Mouse (Mus musculus) testis, adult 2 months (tissue): ENCODE results near the gene Arhgap24. TPM values are rescaled to one million over a fixed set of nuclear protein-coding genes. Genes with fewer than 3 reads are reported as not detected.
A peak's percentile ranks its signal among the peaks of the same experiment; 100 is the strongest.
"Not testable (repeated sequence)": the region's sequence is repeated elsewhere in the genome, so short reads cannot be mapped to it uniquely, and the experiment has no call there.

Experiments
- H3K27ac ChIP-seq: fragments of 200-500 bp; 2 replicates; pipeline ENCODE4 v1.5.1; 2012; ENCODE audit warnings: low read depth, low read length; ENCODE audit not compliant: control insufficient read depth, insufficient read depth
- H3K27me3 ChIP-seq: fragments of 200-500 bp; 2 replicates; pipeline ENCODE4 v1.6.1; 2012; ENCODE audit warnings: mild to moderate bottlenecking, low read length, moderate library complexity; ENCODE audit not compliant: control insufficient read depth, insufficient read depth
- H3K36me3 ChIP-seq: fragments of 200-500 bp; 2 replicates; pipeline ENCODE4 v1.6.1; 2012; ENCODE audit warnings: mild to moderate bottlenecking, low read length; ENCODE audit not compliant: control insufficient read depth, insufficient read depth
- H3K4me1 ChIP-seq: fragments of 200-500 bp; 2 replicates; pipeline ENCODE4 v1.6.1; 2012; ENCODE audit warnings: low read length; ENCODE audit not compliant: control insufficient read depth, insufficient read depth
- H3K4me3 ChIP-seq: fragments of 200-500 bp; 2 replicates; pipeline ENCODE4 v1.5.1; 2012; ENCODE audit warnings: low read depth, mild to moderate bottlenecking, low read length, moderate library complexity, mixed read lengths; ENCODE audit not compliant: control insufficient read depth
- CTCF ChIP-seq: fragments of 200-500 bp; IDR thresholded peaks from 2 replicates; pipeline ENCODE4 v1.5.1; 2012; ENCODE audit warnings: low read depth, mild to moderate bottlenecking, inconsistent platforms, low read length, moderate library complexity; ENCODE audit not compliant: control insufficient read depth, insufficient read depth, insufficient replicate concordance
- POLR2A ChIP-seq: fragments of 200-500 bp; IDR thresholded peaks from 2 replicates; pipeline ENCODE4 v1.6.1; 2012; ENCODE audit warnings: low read depth, mild to moderate bottlenecking, inconsistent platforms, low read length, moderate library complexity; ENCODE audit not compliant: control insufficient read depth
- polyA plus RNA-seq: library from polyadenylated mRNA; depleted of rRNA; stranded (reverse); fragments of >200 nt; gene quantifications from 2 replicates; pipeline ENCODE4 v1.2.3, GENCODE M21; 2012

The Arhgap24 gene
- polyA plus RNA-seq, 1 experiment = 1.9 TPM

DNA sequence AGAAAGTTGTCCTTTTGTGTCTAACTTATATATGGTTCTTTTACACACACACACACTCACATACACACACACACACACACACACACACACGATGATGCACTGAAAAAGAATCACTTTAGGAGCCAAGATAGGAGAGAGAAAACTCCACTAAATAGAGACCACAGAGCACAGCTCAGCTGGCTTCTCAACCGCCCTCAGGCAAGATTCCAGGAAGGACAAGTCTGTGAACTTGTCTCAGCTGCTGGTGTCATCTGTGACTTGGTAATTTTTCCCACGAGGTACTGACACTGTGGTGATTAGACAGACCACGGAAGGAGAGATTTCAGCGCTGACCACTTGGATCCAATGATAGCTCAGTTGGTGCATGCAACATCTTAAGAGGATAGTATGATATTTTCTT, 420.0 kb downstream of the Arhgap24 start:
- no peaks in the 10 kb centered on the region for H3K27me3 ChIP-seq
- no peaks in the 10 kb centered on the region for H3K36me3 ChIP-seq
- TF ChIP-seq POLR2A = no peak
- no peak for TF ChIP-seq CTCF
- H3K4me3 ChIP-seq = no peak overlapping the region
- H3K4me1 ChIP-seq = peaks cover 4% of the 10 kb centered on the region
- H3K27ac ChIP-seq = no peak overlapping the region

DNA sequence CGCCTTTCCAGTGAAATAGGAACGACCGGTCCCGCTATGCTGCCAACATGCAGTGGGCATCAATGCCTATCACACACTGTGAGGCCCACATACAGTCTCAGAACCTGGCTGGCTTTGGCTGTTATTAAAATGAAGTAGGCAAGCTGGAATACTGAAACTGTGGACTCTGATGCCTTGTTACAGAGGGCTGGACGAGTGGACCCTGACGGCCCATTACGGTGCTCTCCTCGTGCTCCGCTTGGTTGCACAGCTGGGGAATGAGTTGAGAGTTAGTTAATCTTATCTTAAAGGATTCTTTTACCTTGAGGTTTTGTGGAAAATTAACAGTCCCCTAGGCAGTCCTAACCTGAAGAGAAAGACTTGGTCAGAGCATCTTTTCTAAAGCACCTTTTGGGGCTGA, 422.3 kb downstream of the Arhgap24 start:
- peak overlapping the region; percentile 80 for H3K4me3 ChIP-seq
- TF ChIP-seq POLR2A (no peak), CTCF (no peak)
- H3K27ac ChIP-seq = no peak overlapping the region
- no peaks in the 10 kb centered on the region for H3K27me3 ChIP-seq
- H3K36me3 ChIP-seq = no peaks in the 10 kb centered on the region
- peaks cover 4% of the 10 kb centered on the region for H3K4me1 ChIP-seq

DNA sequence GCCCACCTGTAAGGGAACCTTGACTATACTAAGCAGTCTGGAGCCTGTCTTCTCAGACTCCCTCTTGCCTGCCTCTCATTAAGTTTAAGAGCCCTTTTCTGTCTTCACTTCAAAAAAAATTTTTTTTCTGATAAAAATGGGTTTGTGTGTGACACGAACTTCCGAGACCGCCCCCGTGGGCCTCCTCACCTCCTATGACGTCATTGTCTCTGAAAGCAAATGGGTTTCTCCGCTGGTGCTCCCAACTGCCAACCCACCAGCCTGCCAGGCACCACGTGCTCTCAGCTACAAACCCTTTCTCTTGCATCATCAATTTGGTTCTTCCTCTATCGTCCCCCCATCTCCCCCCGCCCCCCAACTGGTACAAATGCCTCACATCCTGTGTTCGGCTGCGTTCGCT, 422.9 kb downstream of the Arhgap24 start:
- Histone ChIP-seq H3K27ac (peak overlapping the region; percentile 51; the same call in 1 of the 2 replicates), H3K36me3 (no peaks in the 10 kb centered on the region), H3K4me3 (peak overlapping the region; percentile 80), H3K4me1 (peaks cover 4% of the 10 kb centered on the region), H3K27me3 (no peaks in the 10 kb centered on the region)
- TF ChIP-seq CTCF (no peak), POLR2A (peak; percentile 41; the same call in 1 of the 2 replicates)

DNA sequence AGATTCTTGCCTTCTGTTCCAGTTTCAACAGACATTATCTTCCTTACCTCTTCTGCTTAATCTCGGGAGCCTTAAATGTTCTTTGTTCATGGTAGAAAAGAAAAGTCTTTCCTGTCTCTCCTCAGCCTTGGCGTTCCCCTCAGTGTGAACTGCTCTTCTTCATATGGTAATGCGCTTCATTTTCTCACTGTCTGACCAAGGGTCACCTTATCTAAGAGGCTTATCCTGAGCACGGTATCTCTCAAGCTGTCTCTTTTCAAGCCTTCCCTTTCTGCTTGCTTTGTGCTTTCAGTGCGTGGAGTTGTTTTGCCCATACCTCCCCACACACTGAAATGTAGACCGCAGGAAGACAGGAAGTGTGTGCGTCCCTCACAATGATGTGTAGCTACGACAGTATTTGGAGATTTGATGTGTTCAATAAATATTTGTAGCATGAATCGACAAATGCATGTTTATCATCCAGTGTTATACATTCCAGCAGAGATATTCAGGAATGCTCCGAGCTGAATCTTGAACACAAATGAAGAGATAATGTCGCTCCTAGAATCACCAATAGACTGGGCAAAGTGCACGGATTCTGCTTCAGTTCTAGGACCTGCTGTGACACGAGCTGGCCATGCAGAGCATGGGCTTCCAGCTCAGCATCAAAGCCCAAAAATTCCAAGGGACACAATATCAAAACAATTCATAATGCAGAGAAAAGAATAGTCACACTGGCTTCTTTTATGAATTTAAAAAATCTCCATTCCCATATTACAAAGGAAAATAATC, 424.4 kb downstream of the Arhgap24 start:
- no peak overlapping the region; the same call in 1 of the 2 replicates for H3K4me3 ChIP-seq
- no peak overlapping the region for H3K27ac ChIP-seq
- peaks cover 4% of the 10 kb centered on the region for H3K4me1 ChIP-seq
- TF ChIP-seq POLR2A (no peak), CTCF (no peak)
- H3K27me3 ChIP-seq = no peaks in the 10 kb centered on the region
- H3K36me3 ChIP-seq = no peaks in the 10 kb centered on the region

DNA sequence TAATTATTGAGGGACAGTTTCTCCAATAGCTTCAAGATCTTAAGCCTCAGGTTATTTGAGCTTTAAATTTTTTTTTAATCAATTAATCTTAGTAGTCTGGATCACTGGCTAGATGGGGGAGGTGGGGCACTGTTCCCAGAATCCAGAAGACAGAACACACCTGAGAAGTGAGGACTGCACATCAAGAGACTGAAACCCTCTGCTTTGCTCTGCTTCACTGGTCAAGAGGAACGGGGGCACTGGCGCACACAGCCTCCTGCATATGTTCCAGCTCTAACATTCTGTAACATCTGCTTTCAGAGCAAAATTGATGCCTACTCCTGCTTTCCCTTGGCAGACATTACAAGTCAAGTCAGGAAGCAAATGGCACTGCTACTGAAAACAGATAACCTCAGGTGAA, 439.0 kb downstream of the Arhgap24 start:
- no peaks in the 10 kb centered on the region for H3K27me3 ChIP-seq
- no peaks in the 10 kb centered on the region for H3K36me3 ChIP-seq
- H3K27ac ChIP-seq = no peak overlapping the region
- no peak overlapping the region for H3K4me3 ChIP-seq
- no peaks in the 10 kb centered on the region for H3K4me1 ChIP-seq
- no peak for TF ChIP-seq POLR2A
- TF ChIP-seq CTCF = no peak

DNA sequence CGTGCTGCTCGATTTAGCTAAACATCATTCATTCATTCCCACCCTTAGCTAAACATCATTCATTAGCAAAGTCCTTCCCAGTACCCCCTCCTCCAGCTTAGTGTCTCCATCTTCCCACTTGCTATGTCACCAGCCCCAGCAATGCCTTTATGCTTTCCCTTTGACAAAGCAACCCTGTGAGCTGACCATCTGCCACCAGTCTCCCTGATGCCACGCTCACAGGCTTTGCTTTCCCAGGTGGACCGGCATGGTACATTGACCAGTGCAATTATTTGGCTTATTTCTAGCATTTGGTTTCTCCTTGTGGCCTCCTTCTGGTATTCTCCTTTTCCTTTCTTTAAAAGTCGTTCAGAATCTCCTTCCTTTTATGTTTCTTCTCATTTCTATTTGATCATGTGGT, 445.6 kb downstream of the Arhgap24 start:
- Histone ChIP-seq H3K4me3 (no peak overlapping the region), H3K27ac (no peak overlapping the region), H3K4me1 (no peaks in the 10 kb centered on the region), H3K27me3 (no peaks in the 10 kb centered on the region), H3K36me3 (no peaks in the 10 kb centered on the region)
- TF ChIP-seq POLR2A (no peak), CTCF (no peak)

DNA sequence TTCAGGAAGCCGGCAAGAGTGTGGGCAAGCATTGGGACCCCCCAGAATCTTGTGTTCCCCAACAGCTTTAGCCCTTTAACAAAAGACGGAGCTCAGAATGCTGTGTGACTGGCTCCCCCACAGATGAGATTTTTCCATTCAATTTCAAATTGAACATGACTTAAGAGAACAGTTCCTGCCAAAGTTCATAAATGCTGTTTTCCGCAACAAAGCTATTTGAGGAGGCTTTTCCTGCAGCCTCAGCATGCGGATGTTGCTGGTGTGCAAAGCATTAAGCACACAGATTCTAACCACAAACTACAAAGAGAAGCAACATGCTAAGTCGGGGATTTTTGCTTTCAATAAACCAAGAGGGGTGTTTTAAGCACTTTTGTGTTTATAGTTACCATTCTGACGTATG, 449.0 kb downstream of the Arhgap24 start:
- no peak overlapping the region for H3K27ac ChIP-seq
- no peak overlapping the region for H3K4me3 ChIP-seq
- no peaks in the 10 kb centered on the region for H3K36me3 ChIP-seq
- H3K4me1 ChIP-seq = no peaks in the 10 kb centered on the region
- H3K27me3 ChIP-seq = no peaks in the 10 kb centered on the region
- no peak for TF ChIP-seq POLR2A
- no peak for TF ChIP-seq CTCF

DNA sequence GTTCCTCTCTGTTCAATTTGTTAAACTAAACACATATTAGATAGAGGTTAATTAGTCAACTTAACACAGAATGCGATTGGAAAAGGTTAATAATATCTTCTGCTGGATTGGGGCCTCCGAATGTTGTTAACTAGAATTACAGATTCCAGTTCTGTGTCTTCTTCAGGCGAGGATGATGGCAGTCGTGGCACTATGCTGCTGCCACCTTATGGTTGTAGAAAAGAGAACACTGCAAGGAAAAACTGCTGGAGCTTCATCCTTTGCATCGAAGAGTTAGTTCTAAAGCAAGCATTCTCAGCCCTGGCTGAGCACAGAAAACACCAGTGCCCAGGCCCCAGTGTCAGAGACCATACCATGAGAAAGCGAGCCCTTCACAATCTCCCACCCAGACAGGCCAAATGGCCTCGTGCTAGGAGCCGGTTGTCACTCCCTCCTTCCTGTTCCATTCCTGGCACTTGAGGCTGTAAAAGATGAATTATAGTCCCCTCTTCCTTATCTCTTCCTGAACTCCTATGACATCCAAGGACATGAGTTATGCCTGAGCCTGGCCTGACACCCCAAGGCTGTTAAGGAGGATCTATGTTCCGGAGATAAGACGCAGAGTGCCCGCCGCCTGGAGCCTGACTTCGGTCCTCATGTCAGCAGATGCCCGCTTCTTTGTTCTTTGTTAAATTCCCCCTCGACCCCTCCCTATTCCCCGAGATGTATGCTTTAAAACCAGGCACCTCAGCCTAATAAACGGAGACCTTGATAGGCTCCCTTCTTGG, 462.9 kb downstream of the Arhgap24 start:
- not testable (repeated sequence) for H3K36me3 ChIP-seq, H3K4me3 ChIP-seq, H3K27ac ChIP-seq, H3K4me1 ChIP-seq, H3K27me3 ChIP-seq
